Mouse (Mus musculus): Measurements from ENCODE around the gene Cnpy3. TPM values are rescaled to one million over a fixed set of nuclear protein-coding genes. Genes with fewer than 3 reads are reported as not detected.

The Cnpy3 gene
- polyA plus RNA-seq, 1 experiment from 2014 or later, result 110 TPM

DNA sequence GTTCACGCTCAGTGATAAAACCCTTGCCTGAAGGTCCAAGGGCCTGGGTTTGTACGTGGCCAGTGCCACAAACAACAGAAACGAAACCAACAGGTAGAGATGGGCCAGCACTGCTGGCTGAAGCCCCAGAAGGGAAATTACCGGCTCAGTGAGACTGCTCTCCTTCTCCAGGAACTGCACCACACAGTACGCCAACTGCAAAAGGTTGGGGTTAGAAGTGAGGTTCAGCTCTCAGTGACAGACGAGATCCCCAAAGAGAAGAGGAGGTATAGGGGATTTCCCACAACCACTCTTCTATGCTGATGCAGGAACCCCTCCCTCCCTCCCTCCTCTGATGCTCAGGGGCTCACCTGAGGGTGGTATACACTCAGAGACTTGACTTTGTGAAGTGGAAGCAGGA lies 66.1 kb downstream of the Cnpy3 start:
- H3K27me3 ChIP-seq, result no peaks in the 10 kb centered on the region
- DNase-seq (ENCODE audit: low read depth, low spot score), result no peak
- in situ Hi-C loops (cut with MboI; ENCODE audit: low pct_unique_long_range_greater_than_20kb), result no loop called here
- no peak for ATAC-seq
- POLR2A ChIA-PET, result no interaction called here
- no peak for TF ChIP-seq CTCF (IDR thresholded peaks at IDR 0.05)
- CTCF ChIA-PET, result no interaction called here

Other genes with a start within 250 kb of the Cnpy3 start
- gene Cul9, start 205.8 kb downstream of the Cnpy3 start, polyA plus RNA-seq (2021), result 34.3 TPM
- 72.1 TPM for gene Srf, start 196.0 kb downstream of the Cnpy3 start, polyA plus RNA-seq (2021)
- gene Ptk7, start 122.7 kb downstream of the Cnpy3 start, polyA plus RNA-seq (2021), result 86.6 TPM
- 42.3 TPM for gene Klc4, start 106.2 kb downstream of the Cnpy3 start, polyA plus RNA-seq (2021)
- 124 TPM for gene Mrpl2, start 106.0 kb downstream of the Cnpy3 start, polyA plus RNA-seq (2021)
- 109 TPM for gene Cul7, start 101.9 kb downstream of the Cnpy3 start, polyA plus RNA-seq (2021)
- 46.4 TPM for gene Rrp36, start 77.9 kb downstream of the Cnpy3 start, polyA plus RNA-seq (2021)
- gene Mea1, start 73.4 kb downstream of the Cnpy3 start, polyA plus RNA-seq (2021), result 150 TPM
- gene Klhdc3, start 71.3 kb downstream of the Cnpy3 start, polyA plus RNA-seq (2021), result 61.4 TPM
- gene Ppp2r5d, start 47.1 kb downstream of the Cnpy3 start, polyA plus RNA-seq (2021), result 87.8 TPM
- gene Pex6, start 40.8 kb downstream of the Cnpy3 start, polyA plus RNA-seq (2021), result 39.9 TPM
- 0.21 TPM for gene Gnmt, start 23.0 kb downstream of the Cnpy3 start, polyA plus RNA-seq (2021)
- gene Ptcra, start 11.5 kb upstream of the Cnpy3 start, polyA plus RNA-seq (2021), result 0.12 TPM
- gene 2310039H08Rik, start 20.4 kb upstream of the Cnpy3 start, polyA plus RNA-seq (2021), result 24.4 TPM
- 119 TPM for gene Rpl7l1, start 30.5 kb upstream of the Cnpy3 start, polyA plus RNA-seq (2021)
- 16.4 TPM for gene Bicral, start 106.3 kb upstream of the Cnpy3 start, polyA plus RNA-seq (2021)
- 36.4 TPM for gene Tbcc, start 138.5 kb upstream of the Cnpy3 start, polyA plus RNA-seq (2021)
- not detected for gene Prph2, start 158.2 kb upstream of the Cnpy3 start, polyA plus RNA-seq (2021)

Measured in Patski (cell line).